Mouse (Mus musculus): ENCODE results near the gene Olfr749. TPM values are rescaled to one million over a fixed set of nuclear protein-coding genes. Genes with fewer than 3 reads are reported as not detected.
"Not testable (repeated sequence)": the region's sequence is repeated elsewhere in the genome, so short reads cannot be mapped to it uniquely, and the experiment has no call there.

The Olfr749 gene
- total RNA-seq (2021), result not detected
- long read RNA-seq, experiment 1, result 0 reads
- long read RNA-seq, experiment 2, result 0 reads

- no peak for DNase-seq (ENCODE audit: low spot score in 2 of 2)
Measured at GRCm38 (mm10) chr14:50744994-50745393, at the start of gene Olfr749. Gene Olfr749 (minus strand): TSS chr14:50745094.

- DNase-seq (ENCODE audit: low spot score in 2 of 2), result no peak
Measured at GRCm38 (mm10) chr14:50788157-50788556, 43.3 kb upstream of the Olfr749 start.

- DNase-seq (ENCODE audit: low spot score in 2 of 2), result peak; percentile 84 to 90
Measured at GRCm38 (mm10) chr14:50785251-50785637, 40.4 kb upstream of the Olfr749 start, which contains the start of gene Ttc5. Gene Ttc5 (minus strand): TSS chr14:50785519.

- no peak for DNase-seq (ENCODE audit: low spot score in 2 of 2)
Measured at GRCm38 (mm10) chr14:50784391-50785250, 39.7 kb upstream of the Olfr749 start.

GRCm38 (mm10) chr14:50782166-50782565 lies 37.3 kb upstream of the Olfr749 start:
- DNase-seq (ENCODE audit: low spot score in 2 of 2), result no peak

- no peak for DNase-seq (ENCODE audit: low spot score in 2 of 2)
Measured at GRCm38 (mm10) chr14:50771342-50771741, 26.4 kb upstream of the Olfr749 start.

- DNase-seq (ENCODE audit: low spot score in 2 of 2), result no peak
Measured at GRCm38 (mm10) chr14:50765736-50766135, 20.8 kb upstream of the Olfr749 start.

GRCm38 (mm10) chr14:50758416-50759085 lies 13.7 kb upstream of the Olfr749 start:
- DNase-seq (ENCODE audit: low spot score in 2 of 2), result no peak

- DNase-seq (ENCODE audit: low spot score in 2 of 2), result no peak
Measured at GRCm38 (mm10) chr14:50741584-50741983, 3.3 kb downstream of the Olfr749 start.

- no peak for DNase-seq (ENCODE audit: low spot score in 2 of 2)
Measured at GRCm38 (mm10) chr14:50740334-50740733, 4.6 kb downstream of the Olfr749 start.

GRCm38 (mm10) chr14:50722371-50722770 lies 22.5 kb downstream of the Olfr749 start:
- DNase-seq (ENCODE audit: low spot score in 2 of 2), result not testable (repeated sequence)

GRCm38 (mm10) chr14:50719875-50720274 lies 25.0 kb downstream of the Olfr749 start:
- DNase-seq (ENCODE audit: low spot score in 2 of 2), result not testable (repeated sequence)

GRCm38 (mm10) chr14:50707073-50707472 lies 37.8 kb downstream of the Olfr749 start, which contains the start of gene Olfr748:
Gene Olfr748 (plus strand): TSS chr14:50707373.
- no peak for DNase-seq (ENCODE audit: low spot score in 2 of 2)

GRCm38 (mm10) chr14:50693106-50693505 lies 51.8 kb downstream of the Olfr749 start, which contains the start of gene Olfr747:
Gene Olfr747 (minus strand): TSS chr14:50693206.
- no peak for DNase-seq (ENCODE audit: low spot score in 2 of 2)

Other genes with a start within 250 kb of the Olfr749 start
- gene Olfr742, start 241.5 kb downstream of the Olfr749 start, total RNA-seq (2021), result not detected
- not detected for gene Olfr743, start 223.3 kb downstream of the Olfr749 start, total RNA-seq (2021)
- not detected for gene Olfr744, start 130.2 kb downstream of the Olfr749 start, total RNA-seq (2021)
- gene Olfr745, start 105.7 kb downstream of the Olfr749 start, total RNA-seq (2021), result not detected
- not detected for gene Olfr746, start 98.0 kb downstream of the Olfr749 start, total RNA-seq (2021)
- not detected for gene Olfr747, start 51.9 kb downstream of the Olfr749 start, total RNA-seq (2021)
- gene Olfr748, start 37.7 kb downstream of the Olfr749 start, total RNA-seq (2021), result not detected
- gene Ttc5, start 40.4 kb upstream of the Olfr749 start, total RNA-seq (2021), result 10 to 100 TPM; 61.8 to 71.8 TPM
- not detected for gene Ccnb1ip1, start 62.6 kb upstream of the Olfr749 start, total RNA-seq (2021)
- gene Parp2, start 62.7 kb upstream of the Olfr749 start, total RNA-seq (2021), result 10 to 100 TPM; 48.2 to 57.3 TPM
- 10 to 100 TPM; 19.1 to 20.6 TPM for gene Tep1, start 125.5 kb upstream of the Olfr749 start, total RNA-seq (2021)
- 1 to 10 TPM; 1.4 to 1.7 TPM for gene Klhl33, start 152.4 kb upstream of the Olfr749 start, total RNA-seq (2021)
- 10 to 100 TPM; 62.9 to 66.0 TPM for gene Osgep, start 179.8 kb upstream of the Olfr749 start, total RNA-seq (2021)
- gene Apex1, start 179.9 kb upstream of the Olfr749 start, total RNA-seq (2021), result 100 to 1,000 TPM; 100 to 106 TPM
- 10 to 100 TPM; 49.5 to 57.8 TPM for gene Pip4p1, start 185.8 kb upstream of the Olfr749 start, total RNA-seq (2021)
- 10 to 100 TPM; 36.8 to 39.4 TPM for gene Pnp, start 186.0 kb upstream of the Olfr749 start, total RNA-seq (2021)
- gene Gm49342, start 199.4 kb upstream of the Olfr749 start, total RNA-seq (2021), result 10 to 100 TPM; 28.1 to 33.3 TPM
- 1 to 10 TPM; 1.4 to 2.5 TPM for gene Pnp2, start 210.9 kb upstream of the Olfr749 start, total RNA-seq (2021)